Mouse (Mus musculus): Measurements from ENCODE around the gene Wdr4.

Gene Wdr4

GRCm38 (mm10) chr17:31497726-31498125 lies 22.1 kb downstream of the Wdr4 start:
- H3K4me3 ChIP-seq (replicated peaks; ENCODE audit: low read length), result no peak overlapping the region
- no peaks in the 10 kb centered on the region for H3K27me3 ChIP-seq (ENCODE audit: insufficient read depth, low read length)
- H3K9me3 ChIP-seq (ENCODE audit: low read length), result no peaks in the 10 kb centered on the region
- peaks cover 48% of the 10 kb centered on the region for H3K4me1 ChIP-seq (replicated peaks; ENCODE audit: low read depth, low read length)
- H3K36me3 ChIP-seq (ENCODE audit: insufficient read depth, low read length), result peaks cover 88% of the 10 kb centered on the region
- TF ChIP-seq CTCF (conservative IDR thresholded peaks at IDR 0.05; ENCODE audit: low read length) (no peak), POU5F1 (IDR thresholded peaks at IDR 0.05; ENCODE audit: borderline replicate concordance, low read length) (no peak), NANOG (IDR thresholded peaks at IDR 0.05; ENCODE audit: borderline replicate concordance, low read length) (no peak)

GRCm38 (mm10) chr17:31494989-31495388 lies 24.8 kb downstream of the Wdr4 start:
- TF ChIP-seq NANOG (IDR thresholded peaks at IDR 0.05; ENCODE audit: borderline replicate concordance, low read length) (no peak), POU5F1 (IDR thresholded peaks at IDR 0.05; ENCODE audit: borderline replicate concordance, low read length) (no peak), CTCF (conservative IDR thresholded peaks at IDR 0.05; ENCODE audit: low read length) (no peak)
- Histone ChIP-seq H3K4me1 (replicated peaks; ENCODE audit: low read depth, low read length) (peaks cover 42% of the 10 kb centered on the region), H3K4me3 (replicated peaks; ENCODE audit: low read length) (no peak overlapping the region), H3K36me3 (ENCODE audit: insufficient read depth, low read length) (peaks cover 61% of the 10 kb centered on the region), H3K9me3 (ENCODE audit: low read length) (no peaks in the 10 kb centered on the region), H3K27me3 (ENCODE audit: insufficient read depth, low read length) (no peaks in the 10 kb centered on the region)

- no peak for TF ChIP-seq POU5F1 (IDR thresholded peaks at IDR 0.05; ENCODE audit: borderline replicate concordance, low read length)
- TF ChIP-seq NANOG (IDR thresholded peaks at IDR 0.05; ENCODE audit: borderline replicate concordance, low read length), result no peak
- peak; percentile 98 for TF ChIP-seq CTCF (conservative IDR thresholded peaks at IDR 0.05; ENCODE audit: low read length)
- Histone ChIP-seq H3K9me3 (ENCODE audit: low read length) (no peaks in the 10 kb centered on the region), H3K4me1 (replicated peaks; ENCODE audit: low read depth, low read length) (peaks cover 33% of the 10 kb centered on the region), H3K36me3 (ENCODE audit: insufficient read depth, low read length) (peaks cover 35% of the 10 kb centered on the region), H3K4me3 (replicated peaks; ENCODE audit: low read length) (no peak overlapping the region), H3K27me3 (ENCODE audit: insufficient read depth, low read length) (no peaks in the 10 kb centered on the region)
Observed at GRCm38 (mm10) chr17:31492416-31492815, 27.4 kb downstream of the Wdr4 start.

- no peaks in the 10 kb centered on the region for H3K9me3 ChIP-seq (ENCODE audit: low read length)
- no peak for TF ChIP-seq NANOG (IDR thresholded peaks at IDR 0.05; ENCODE audit: borderline replicate concordance, low read length)
- no peak for TF ChIP-seq POU5F1 (IDR thresholded peaks at IDR 0.05; ENCODE audit: borderline replicate concordance, low read length)
- TF ChIP-seq CTCF (conservative IDR thresholded peaks at IDR 0.05; ENCODE audit: low read length), result no peak
- peaks cover 25% of the 10 kb centered on the region for H3K36me3 ChIP-seq (ENCODE audit: insufficient read depth, low read length)
- no peak overlapping the region for H3K4me3 ChIP-seq (replicated peaks; ENCODE audit: low read length)
- peaks cover 33% of the 10 kb centered on the region for H3K4me1 ChIP-seq (replicated peaks; ENCODE audit: low read depth, low read length)
- peaks cover 3% of the 10 kb centered on the region; the same call in 1 of the 2 replicates for H3K27me3 ChIP-seq (ENCODE audit: insufficient read depth, low read length)
Observed at GRCm38 (mm10) chr17:31491355-31491754, 28.4 kb downstream of the Wdr4 start.

- Histone ChIP-seq H3K36me3 (ENCODE audit: insufficient read depth, low read length) (no peaks in the 10 kb centered on the region), H3K27me3 (ENCODE audit: insufficient read depth, low read length) (peaks cover 3% of the 10 kb centered on the region; the same call in 1 of the 2 replicates), H3K4me1 (replicated peaks; ENCODE audit: low read depth, low read length) (peaks cover 44% of the 10 kb centered on the region), H3K9me3 (ENCODE audit: low read length) (no peaks in the 10 kb centered on the region), H3K4me3 (replicated peaks; ENCODE audit: low read length) (no peak overlapping the region)
- no peak for TF ChIP-seq CTCF (conservative IDR thresholded peaks at IDR 0.05; ENCODE audit: low read length)
- no peak for TF ChIP-seq POU5F1 (IDR thresholded peaks at IDR 0.05; ENCODE audit: borderline replicate concordance, low read length)
- TF ChIP-seq NANOG (IDR thresholded peaks at IDR 0.05; ENCODE audit: borderline replicate concordance, low read length), result no peak
Observed at GRCm38 (mm10) chr17:31487433-31488060, 32.2 kb downstream of the Wdr4 start.

- H3K4me3 ChIP-seq (replicated peaks; ENCODE audit: low read length), result no peak overlapping the region
- no peaks in the 10 kb centered on the region for H3K36me3 ChIP-seq (ENCODE audit: insufficient read depth, low read length)
- no peaks in the 10 kb centered on the region for H3K9me3 ChIP-seq (ENCODE audit: low read length)
- peaks cover 46% of the 10 kb centered on the region for H3K4me1 ChIP-seq (replicated peaks; ENCODE audit: low read depth, low read length)
- peaks cover 3% of the 10 kb centered on the region; the same call in 1 of the 2 replicates for H3K27me3 ChIP-seq (ENCODE audit: insufficient read depth, low read length)
- TF ChIP-seq NANOG (IDR thresholded peaks at IDR 0.05; ENCODE audit: borderline replicate concordance, low read length) (no peak), POU5F1 (IDR thresholded peaks at IDR 0.05; ENCODE audit: borderline replicate concordance, low read length) (no peak), CTCF (conservative IDR thresholded peaks at IDR 0.05; ENCODE audit: low read length) (no peak)
Observed at GRCm38 (mm10) chr17:31486616-31487198, 33.1 kb downstream of the Wdr4 start.

GRCm38 (mm10) chr17:31479108-31479844 lies 40.5 kb downstream of the Wdr4 start:
- Histone ChIP-seq H3K27me3 (ENCODE audit: insufficient read depth, low read length) (no peaks in the 10 kb centered on the region), H3K4me1 (replicated peaks; ENCODE audit: low read depth, low read length) (peaks cover 34% of the 10 kb centered on the region), H3K36me3 (ENCODE audit: insufficient read depth, low read length) (no peaks in the 10 kb centered on the region), H3K4me3 (replicated peaks; ENCODE audit: low read length) (peak overlapping the region; percentile 56), H3K9me3 (ENCODE audit: low read length) (no peaks in the 10 kb centered on the region)
- TF ChIP-seq POU5F1 (IDR thresholded peaks at IDR 0.05; ENCODE audit: borderline replicate concordance, low read length), result no peak
- TF ChIP-seq CTCF (conservative IDR thresholded peaks at IDR 0.05; ENCODE audit: low read length), result no peak
- no peak for TF ChIP-seq NANOG (IDR thresholded peaks at IDR 0.05; ENCODE audit: borderline replicate concordance, low read length)

- TF ChIP-seq POU5F1 (IDR thresholded peaks at IDR 0.05; ENCODE audit: borderline replicate concordance, low read length), result peak; percentile 46; the same call in 1 of the 2 replicates
- TF ChIP-seq CTCF (conservative IDR thresholded peaks at IDR 0.05; ENCODE audit: low read length), result no peak
- Histone ChIP-seq H3K36me3 (ENCODE audit: insufficient read depth, low read length) (no peaks in the 10 kb centered on the region), H3K27me3 (ENCODE audit: insufficient read depth, low read length) (no peaks in the 10 kb centered on the region), H3K4me1 (replicated peaks; ENCODE audit: low read depth, low read length) (peaks cover 31% of the 10 kb centered on the region), H3K4me3 (replicated peaks; ENCODE audit: low read length) (peak overlapping the region; percentile 56), H3K9me3 (ENCODE audit: low read length) (no peaks in the 10 kb centered on the region)
Observed at GRCm38 (mm10) chr17:31478606-31479005, 41.2 kb downstream of the Wdr4 start.

Measured in E14TG2a.4 (cell line).